Mouse (Mus musculus) thymus, adult 2 months (tissue): ENCODE results near the gene Smn1.
A peak's percentile ranks its signal among the peaks of the same experiment; 100 is the strongest.

Experiments
- CTCF ChIP-seq: fragments of 200-500 bp; IDR thresholded peaks from 2 replicates; pipeline ENCODE4 v1.5.1; 2012; ENCODE audit warnings: mild to moderate bottlenecking, control low read depth, low read length, moderate library complexity, borderline replicate concordance; ENCODE audit not compliant: control insufficient read depth, poor library complexity, insufficient read depth; ENCODE audit errors: extremely low read depth
- POLR2A ChIP-seq: fragments of 200-500 bp; IDR thresholded peaks from 2 replicates; pipeline ENCODE4 v1.6.1; 2012; ENCODE audit warnings: mild to moderate bottlenecking, low read length, control low read depth, moderate library complexity; ENCODE audit not compliant: control insufficient read depth, poor library complexity, insufficient read depth; ENCODE audit errors: extremely low read depth

DNA sequence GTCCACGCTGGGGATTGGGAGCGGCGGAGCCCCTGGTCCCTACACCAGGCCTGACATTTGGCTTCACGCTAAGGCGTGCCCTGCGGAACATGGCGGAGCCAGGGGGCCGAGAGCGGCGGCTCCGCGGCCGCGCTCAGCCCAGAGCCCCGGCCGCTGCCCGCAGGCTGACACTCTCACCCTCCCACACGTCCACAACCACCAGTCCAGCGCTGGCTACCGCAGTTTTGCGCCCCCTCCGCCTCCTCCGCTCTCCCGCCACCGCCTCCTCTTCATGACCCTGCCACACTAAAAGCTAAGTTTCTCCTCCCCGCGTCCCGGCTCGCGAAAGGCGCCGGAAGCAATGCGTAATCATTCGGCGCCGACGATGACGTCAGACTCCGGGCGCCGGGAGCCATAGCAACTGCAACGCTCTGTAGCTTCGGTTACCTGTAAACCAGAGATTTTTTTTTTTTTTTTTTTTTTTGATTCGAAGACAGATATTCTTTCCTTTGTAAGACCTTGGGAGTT, 20.9 kb upstream of the Smn1 start, which contains the start of gene Bdp1:
- TF ChIP-seq CTCF, result no peak
- TF ChIP-seq POLR2A, result peak; percentile 69
